Mouse (Mus musculus) myocyte (in vitro differentiated cells): ENCODE measurements around the gene Ank2.

ENCODE experiments used
- E2F4 ChIP-seq: IDR thresholded peaks from one replicate; pipeline ENCODE4 v1.6.1; 2011; ENCODE audit warnings: mild to moderate bottlenecking, control low read depth, moderate library complexity; ENCODE audit not compliant: insufficient read depth
- MAX ChIP-seq: IDR thresholded peaks from one replicate; pipeline ENCODE4 v1.6.1; 2011; ENCODE audit warnings: low read depth, mild to moderate bottlenecking, control low read depth
- MYOD1 ChIP-seq, 3 experiments: IDR thresholded peaks; one replicate each; pipeline ENCODE4 v1.6.1; 2011; ENCODE audit warnings: control low read depth in 2 of 3, low read depth in 2 of 3, mild to moderate bottlenecking in 2 of 3, moderate library complexity in 1 of 3; ENCODE audit not compliant: insufficient read length in 2 of 3, control insufficient read depth in 1 of 3
- MYOG ChIP-seq, 3 experiments: IDR thresholded peaks; one replicate each; pipeline ENCODE4 v1.6.1; 2011; ENCODE audit warnings: control low read depth in 2 of 3, low read depth in 2 of 3, mild to moderate bottlenecking in 2 of 3; ENCODE audit not compliant: insufficient read length in 2 of 3, control insufficient read depth in 1 of 3, insufficient read depth in 1 of 3
- POLR2A ChIP-seq: IDR thresholded peaks from one replicate; pipeline ENCODE4 v1.6.1; 2011; ENCODE audit warnings: low read depth, mild to moderate bottlenecking, control low read depth, moderate library complexity; ENCODE audit not compliant: insufficient read length
- POLR2AphosphoS2 ChIP-seq: IDR thresholded peaks from one replicate; pipeline ENCODE4 v1.6.1; 2011; ENCODE audit warnings: low read depth, control low read depth; ENCODE audit not compliant: insufficient read length
- REST ChIP-seq: IDR thresholded peaks from one replicate; pipeline ENCODE4 v1.6.1; 2011; ENCODE audit warnings: mild to moderate bottlenecking, control low read depth, moderate library complexity; ENCODE audit not compliant: insufficient read depth, insufficient read length
- SRF ChIP-seq: IDR thresholded peaks from one replicate; pipeline ENCODE4 v1.6.1; 2011; ENCODE audit warnings: low read depth; ENCODE audit not compliant: control insufficient read depth, insufficient read length
- TCF12 ChIP-seq: IDR thresholded peaks from one replicate; pipeline ENCODE4 v1.6.1; 2011; ENCODE audit warnings: mild to moderate bottlenecking, control low read depth; ENCODE audit not compliant: poor library complexity, insufficient read depth, severe bottlenecking
- TCF3 ChIP-seq: IDR thresholded peaks from one replicate; pipeline ENCODE4 v1.6.1; 2011; ENCODE audit warnings: low read depth, control low read depth; ENCODE audit not compliant: insufficient read length
- USF1 ChIP-seq: IDR thresholded peaks from one replicate; pipeline ENCODE4 v1.6.1; 2011; ENCODE audit warnings: low read depth, mild to moderate bottlenecking, control low read depth, moderate library complexity

- no peak for TF ChIP-seq POLR2A
- no peak for TF ChIP-seq USF1
- no peak for TF ChIP-seq MAX
- TF ChIP-seq MYOG (IDR thresholded peaks at IDR 0.05; ENCODE audit: control insufficient read depth in 1 of 3, insufficient read depth in 1 of 3, insufficient read length in 2 of 3, low read depth in 2 of 3): no peak
- TF ChIP-seq REST: no peak
- TF ChIP-seq MYOD1 (IDR thresholded peaks at IDR 0.05; ENCODE audit: control insufficient read depth in 1 of 3, insufficient read length in 2 of 3, low read depth in 2 of 3): no peak
- TF ChIP-seq E2F4: no peak
- TF ChIP-seq TCF12: no peak
- no peak for TF ChIP-seq SRF
- no peak for TF ChIP-seq TCF3
- TF ChIP-seq POLR2AphosphoS2: no peak
Observed at GRCm38 (mm10) chr3:127012525-127012924, 486.6 kb downstream of the Ank2 start.
